Mouse (Mus musculus) left cerebral cortex, postnatal 36 days (tissue): Measurements from ENCODE around the gene Eral1. TPM values are rescaled to one million over a fixed set of nuclear protein-coding genes. Genes with fewer than 3 reads are reported as not detected.
"Not testable (repeated sequence)": the region's sequence is repeated elsewhere in the genome, so short reads cannot be mapped to it uniquely, and the experiment has no call there.

Experiments
- DNase-seq, 2 experiments: peaks; one replicate each; pipeline ENCODE4 v3.0.0; 2021 to 2022; ENCODE audit warnings: low spot score in 2 of 2, mixed read lengths in 1 of 2
- intact Hi-C: fragments of 180-260 bp; cut with DNase I; formaldehyde crosslinking; loops from one replicate; pipeline ENCODE4 v1.15.1; 2025
- microRNA-seq: library from miRNA; unstranded; fragments of <30 nt; microRNA quantifications from one replicate; pipeline ENCODE4 v1.2.0, GENCODE M21; 2022
- total RNA-seq, 2 experiments: library from RNA; stranded (reverse); gene quantifications; 2 replicates each; pipeline ENCODE4 v1.2.3; 2021

Eral1 gene
- total RNA-seq, 2 experiments from 2014 or later: 18.9 to 19.1 TPM

GRCm38 (mm10) chr11:78048637-78049036 lies 31.5 kb downstream of the Eral1 start:
- intact Hi-C loops, DNase-seq: not testable (repeated sequence)

DNA sequence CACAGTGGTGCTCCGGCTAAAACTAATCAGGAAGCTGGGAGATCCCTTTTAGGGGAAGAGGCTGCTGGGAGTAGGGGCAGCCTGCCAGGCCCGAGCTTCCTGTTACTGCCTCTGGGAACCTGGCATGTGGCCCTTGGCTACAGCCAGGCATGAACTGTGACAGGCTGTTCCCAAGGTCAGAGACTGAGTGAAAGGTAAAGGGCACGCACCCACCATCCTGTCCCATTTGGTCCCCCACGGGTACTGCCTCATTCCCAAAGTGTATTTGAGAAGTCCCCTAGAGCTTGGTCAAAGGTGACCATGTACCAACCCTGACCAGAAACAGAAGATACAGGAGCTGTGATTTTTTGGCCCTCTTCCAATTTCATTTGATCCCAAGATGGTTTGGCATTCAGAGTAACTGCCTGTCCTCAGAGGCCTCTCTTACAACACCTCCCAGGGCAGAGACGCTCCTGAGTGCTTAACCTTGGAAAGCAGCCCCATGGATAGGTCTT lies 35.4 kb downstream of the Eral1 start:
- DNase-seq: peak; percentile 29 to 34
- intact Hi-C loops: no loop called here

- DNase-seq, intact Hi-C loops: not testable (repeated sequence)
These were observed 37.8 kb downstream of the Eral1 start for GRCm38 (mm10) chr11:78042290-78042870.

DNA sequence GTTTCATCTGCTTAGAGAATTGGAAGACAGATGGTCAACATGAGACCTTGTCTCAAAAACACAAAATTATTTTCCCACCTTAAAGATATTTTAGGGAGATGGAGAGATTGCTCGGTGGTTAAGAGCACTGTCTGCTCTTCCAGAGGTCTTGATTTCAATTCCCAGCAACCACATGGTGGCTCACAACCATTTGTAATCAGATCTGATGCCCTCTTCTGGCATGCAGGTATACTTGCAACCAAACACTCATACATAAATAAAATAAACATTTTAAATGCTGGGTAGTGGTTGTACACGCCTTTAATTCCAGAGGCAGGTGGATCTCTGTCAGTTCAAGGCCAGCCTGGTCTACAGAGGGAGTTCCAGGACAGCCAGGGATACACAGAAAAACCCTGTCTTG lies 39.3 kb downstream of the Eral1 start:
- no peak for DNase-seq
- intact Hi-C loops: no loop called here

DNA sequence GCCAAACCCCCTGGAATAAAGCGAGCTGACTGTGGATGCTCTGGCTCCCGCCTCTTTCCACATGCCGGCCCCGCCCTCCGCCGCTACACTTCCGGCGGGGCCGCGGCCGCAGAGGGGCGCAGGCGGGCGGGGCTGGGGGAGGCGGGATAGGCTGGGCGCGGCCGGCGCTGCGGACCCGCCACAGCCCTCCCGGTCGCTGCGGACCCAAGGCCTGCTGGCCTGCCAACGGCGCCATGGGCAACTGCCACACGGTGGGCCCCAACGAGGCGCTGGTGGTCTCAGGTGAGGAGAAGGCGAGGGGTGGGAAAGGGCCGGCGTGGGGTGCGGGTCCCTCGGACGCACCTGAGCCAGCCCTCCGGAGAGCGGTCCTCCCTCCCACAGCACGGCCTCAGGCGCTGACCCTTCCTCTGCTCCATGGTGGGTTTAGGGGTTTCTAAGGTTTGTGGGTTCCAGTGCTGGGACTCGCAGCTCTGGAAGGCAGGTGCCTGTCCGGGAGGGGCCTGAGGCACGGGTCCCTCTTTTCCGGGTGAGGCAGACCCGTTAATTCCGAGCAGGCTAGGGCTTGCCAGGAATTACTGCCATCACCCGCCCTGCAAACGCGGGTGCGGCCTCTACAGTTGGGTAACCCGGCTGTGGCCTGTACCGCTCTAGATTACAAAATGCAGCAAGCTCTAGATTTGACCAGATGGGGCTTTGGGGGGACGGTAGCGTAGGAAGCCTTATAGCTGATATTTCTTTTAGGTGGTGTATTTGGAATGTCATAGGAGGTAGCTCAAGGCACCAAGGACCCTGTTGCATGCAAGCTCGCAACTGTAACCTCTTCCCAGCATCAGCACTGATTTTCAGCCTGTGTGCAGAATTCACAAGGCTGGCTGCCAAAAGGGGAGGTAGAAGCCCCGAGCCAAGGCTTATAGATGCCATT lies 42.1 kb downstream of the Eral1 start, which contains the start of gene Flot2:
TSS of gene Flot2 (plus strand) at position 101 of the 922 bp plus-strand sequence.
- DNase-seq: peak; percentile 30 to 35
- intact Hi-C loops: loop anchor here (5.0 kb wide), 1 partner anchor 139 kb away; the partner anchor contains the start of genes Nek8 and Tlcd1

- DNase-seq: no peak
- intact Hi-C loops: loop anchor here (5.0 kb wide), 1 partner anchor 141 kb away; the partner anchor contains the start of genes Nek8 and Tlcd1
These were observed 43.4 kb downstream of the Eral1 start for GRCm38 (mm10) chr11:78036791-78037190.

- intact Hi-C loops: no loop called here
- no peak for DNase-seq
These were observed 46.1 kb downstream of the Eral1 start for GRCm38 (mm10) chr11:78033931-78034617.

DNA sequence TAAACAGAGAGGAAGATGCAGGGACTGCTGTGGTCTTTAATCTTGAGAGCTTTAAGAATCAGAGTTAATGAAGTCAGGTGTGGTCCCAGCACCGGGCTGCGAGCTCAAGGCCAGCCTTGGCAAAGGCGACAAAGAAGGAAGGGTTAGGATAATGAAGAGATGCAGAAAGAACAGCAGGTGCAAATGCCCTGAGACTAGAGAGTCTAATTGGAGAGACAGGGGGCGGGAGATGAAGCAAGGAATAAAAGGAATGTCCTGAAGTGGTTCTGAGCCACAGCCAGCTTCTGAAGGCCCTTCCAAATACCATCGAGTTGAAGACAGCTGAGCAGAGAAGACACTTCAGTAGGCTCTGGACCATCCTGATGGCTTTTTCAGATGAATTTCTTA lies 47.4 kb downstream of the Eral1 start:
- intact Hi-C loops: no loop called here
- DNase-seq: no peak

GRCm38 (mm10) chr11:78031947-78032808 lies 48.0 kb downstream of the Eral1 start, which contains the start of gene Dhrs13:
Gene Dhrs13 (plus strand): TSS chr11:78032280.
- peak; percentile 88 for DNase-seq
- intact Hi-C loops: no loop called here

- intact Hi-C loops: no loop called here
- DNase-seq: no peak
These were observed 48.8 kb downstream of the Eral1 start for GRCm38 (mm10) chr11:78031389-78031788.

- DNase-seq: no peak
- intact Hi-C loops: no loop called here
These were observed 49.6 kb downstream of the Eral1 start for GRCm38 (mm10) chr11:78030600-78030999.

DNA sequence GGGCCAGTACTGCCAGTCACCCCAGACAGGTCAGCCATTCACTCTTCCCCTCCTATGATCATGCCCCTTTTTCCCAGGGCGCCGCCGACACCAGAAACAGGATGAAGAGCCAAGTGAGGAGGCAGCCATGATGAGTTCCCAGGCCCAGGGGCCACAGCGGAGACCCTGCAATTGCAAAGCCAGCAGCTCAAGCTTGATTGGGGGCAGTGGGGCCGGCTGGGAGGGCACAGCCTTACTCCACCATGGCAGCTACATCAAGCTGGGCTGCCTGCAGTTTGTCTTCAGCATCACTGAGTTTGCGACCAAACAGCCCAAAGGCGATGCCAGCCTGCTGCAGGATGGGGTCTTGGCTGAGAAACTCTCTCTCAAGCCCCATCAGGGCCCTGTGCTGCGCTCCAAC lies 50.9 kb downstream of the Eral1 start:
- intact Hi-C loops: no loop called here

GRCm38 (mm10) chr11:78023607-78024006 lies 56.6 kb downstream of the Eral1 start:
- no peak for DNase-seq
- intact Hi-C loops: no loop called here

More for the DNA sequence above, 50.9 kb downstream of the Eral1 start:
- DNase-seq: no peak

Small RNAs within 50 kb of the gene (microRNA-seq; reads per million reads assigned to microRNA genes)
- gene Mir144 (10.7 reads per million, percentile 30 among the genes with 10 or more reads in this experiment), gene Mir451a (not detected), gene Mir451b (not detected)

Other genes starting within 250 kb of the Eral1 start
- gene Pipox, start 186.3 kb downstream of the Eral1 start, total RNA-seq: 1 to 10 TPM in 1 of 2 experiments, under 1 TPM in 1; 0.25 to 1.4 TPM
- 100 to 1,000 TPM; 150 to 165 TPM for gene Sez6, start 149.6 kb downstream of the Eral1 start, total RNA-seq
- 10 to 100 TPM; 51.7 to 63.6 TPM for gene Phf12, start 97.6 kb downstream of the Eral1 start, total RNA-seq
- gene Dhrs13, start 48.1 kb downstream of the Eral1 start, total RNA-seq: 1 to 10 TPM; 7.2 to 8.0 TPM
- gene Flot2, start 42.5 kb downstream of the Eral1 start, total RNA-seq: 100 to 1,000 TPM in 1 of 2 experiments, 10 to 100 TPM in 1; 89.5 to 103 TPM
- 10 to 100 TPM; 29.0 to 29.7 TPM for gene Fam222b, start 14.3 kb upstream of the Eral1 start, total RNA-seq
- gene Traf4, start 85.2 kb upstream of the Eral1 start, total RNA-seq: 10 to 100 TPM; 10.5 to 12.5 TPM
- 1 to 10 TPM; 2.7 to 3.2 TPM for gene Nek8, start 96.3 kb upstream of the Eral1 start, total RNA-seq
- 10 to 100 TPM; 32.5 to 36.1 TPM for gene Tlcd1, start 96.3 kb upstream of the Eral1 start, total RNA-seq
- 100 to 1,000 TPM; 673 to 732 TPM for gene Rpl23a, start 103.2 kb upstream of the Eral1 start, total RNA-seq
- 10 to 100 TPM; 20.5 to 28.0 TPM for gene Rab34, start 108.0 kb upstream of the Eral1 start, total RNA-seq
- gene Proca1, start 113.0 kb upstream of the Eral1 start, total RNA-seq: 1 to 10 TPM; 6.6 to 8.7 TPM
- gene Sdf2, start 165.4 kb upstream of the Eral1 start, total RNA-seq: 10 to 100 TPM; 61.0 to 64.6 TPM
- 100 to 1,000 TPM in 1 of 2 experiments, 10 to 100 TPM in 1; 95.1 to 100 TPM for gene Supt6, start 165.6 kb upstream of the Eral1 start, total RNA-seq
- gene 2610507B11Rik, start 181.4 kb upstream of the Eral1 start, total RNA-seq: 100 to 1,000 TPM; 177 TPM
- gene BC030499, start 210.5 kb upstream of the Eral1 start, total RNA-seq: 10 to 100 TPM; 11.3 to 25.5 TPM
- gene Spag5, start 221.1 kb upstream of the Eral1 start, total RNA-seq: 10 to 100 TPM in 1 of 2 experiments, 1 to 10 TPM in 1; 7.3 to 13.8 TPM
- gene Aldoc, start 242.6 kb upstream of the Eral1 start, total RNA-seq: 100 to 1,000 TPM; 746 to 852 TPM
- gene Pigs, start 248.0 kb upstream of the Eral1 start, total RNA-seq: 10 to 100 TPM; 64.4 to 68.5 TPM